Mouse (Mus musculus) hindbrain, embryonic 10.5 days (tissue): ENCODE measurements at regions not wholly inside any gene's neighbourhood (a gene's known extent, or its start where the extent isn't known, plus 50 kb on each side); places are given as distances from the start of the nearest gene placed in this dataset.
"Not testable (repeated sequence)": the region's sequence is repeated elsewhere in the genome, so short reads cannot be mapped to it uniquely, and the experiment has no call there.

Experiments
- DNase-seq: peaks from one replicate; pipeline ENCODE4 v3.0.0-alpha.2; 2017; ENCODE audit warnings: low spot score
- H3K27ac ChIP-seq: fragments of 300-500 bp; sonication (generic); 2 replicates; pipeline ENCODE4 v1.5.1; 2016; ENCODE audit warnings: mild to moderate bottlenecking, moderate library complexity
- H3K27me3 ChIP-seq: fragments of 300-500 bp; sonication (generic); 2 replicates; pipeline ENCODE4 v1.6.1; 2016; ENCODE audit warnings: mild to moderate bottlenecking; ENCODE audit not compliant: poor library complexity, insufficient read depth, severe bottlenecking
- H3K36me3 ChIP-seq: fragments of 300-500 bp; sonication (generic); 2 replicates; pipeline ENCODE4 v1.6.1; 2016; ENCODE audit warnings: mild to moderate bottlenecking, moderate library complexity
- H3K4me1 ChIP-seq: fragments of 300-500 bp; sonication (generic); replicated peaks from 2 replicates; pipeline ENCODE4 v1.6.1; 2016; ENCODE audit warnings: mild to moderate bottlenecking
- H3K4me3 ChIP-seq: fragments of 300-500 bp; sonication (generic); 2 replicates; pipeline ENCODE4 v1.5.1; 2016; ENCODE audit warnings: mild to moderate bottlenecking, moderate library complexity
- H3K9me3 ChIP-seq: fragments of 300-500 bp; sonication (generic); 2 replicates; pipeline ENCODE4 v1.6.1; 2016; ENCODE audit warnings: mild to moderate bottlenecking, moderate library complexity
- WGBS: fragments of 180-500 bp; shearing (Covaris S2); methylation state at CpG from one replicate; pipeline ENCODE4 v1.1.7; 2016; 5-methylcytosine and 5-hydroxymethylcytosine counted together

GRCm38 (mm10) chr3:78574807-78575206 lies 711.5 kb downstream of the Rapgef2 start:
- Histone ChIP-seq H3K4me1 (peaks cover 7% of the 10 kb centered on the region; the same call in 1 of the 2 replicates), H3K27ac (no peak overlapping the region), H3K36me3 (no peaks in the 10 kb centered on the region), H3K27me3 (no peaks in the 10 kb centered on the region), H3K9me3 (peaks cover 4% of the 10 kb centered on the region; the same call in 1 of the 2 replicates), H3K4me3 (no peak overlapping the region)
- DNase-seq, result no peak
- WGBS, result 75% methylated on average over 3 of the region's 3 CpGs

GRCm38 (mm10) chr3:78573299-78573698 lies 713.0 kb downstream of the Rapgef2 start:
- H3K27me3 ChIP-seq, result no peaks in the 10 kb centered on the region
- no peak overlapping the region for H3K4me3 ChIP-seq
- H3K27ac ChIP-seq, result no peak overlapping the region
- peaks cover 7% of the 10 kb centered on the region; the same call in 1 of the 2 replicates for H3K4me1 ChIP-seq
- DNase-seq, result no peak
- WGBS, result 88% methylated on average over 6 of the region's 6 CpGs
- H3K9me3 ChIP-seq, result peaks cover 4% of the 10 kb centered on the region; the same call in 1 of the 2 replicates
- no peaks in the 10 kb centered on the region for H3K36me3 ChIP-seq

- H3K27me3 ChIP-seq, H3K4me3 ChIP-seq, H3K9me3 ChIP-seq, H3K36me3 ChIP-seq, H3K27ac ChIP-seq, DNase-seq, H3K4me1 ChIP-seq: not testable (repeated sequence)
Observed at GRCm38 (mm10) chr3:78564926-78565325, 721.4 kb downstream of the Rapgef2 start.
